Mouse (Mus musculus) limb, embryonic 14.5 days (tissue): ENCODE measurements at regions not wholly inside any gene's neighbourhood (a gene's known extent, or its start where the extent isn't known, plus 50 kb on each side); places are given as distances from the start of the nearest gene placed in this dataset.

Experiments used
- ATAC-seq: fragments of 200-750 bp; cut with Nextera tagmentation; 2 replicates; pipeline ENCODE4 v1.8.0; 2017; ENCODE audit warnings: low read depth, moderate number of reproducible peaks, moderate TSS enrichment; ENCODE audit not compliant: low FRiP score
- DNase-seq: peaks from one replicate; pipeline ENCODE4 v3.0.0-alpha.2; 2015; ENCODE audit warnings: low spot score
- H3K27ac ChIP-seq: fragments of 300-500 bp; sonication (generic); replicated peaks from 2 replicates; pipeline ENCODE4 v1.5.1; 2014; ENCODE audit warnings: low read depth, mild to moderate bottlenecking, low read length, moderate library complexity, mixed read lengths
- H3K27me3 ChIP-seq: fragments of 300-500 bp; sonication (generic); 2 replicates; pipeline ENCODE4 v1.6.1; 2014; ENCODE audit warnings: low read length, mixed read lengths; ENCODE audit not compliant: control insufficient read depth, insufficient read depth
- H3K36me3 ChIP-seq: fragments of 300-500 bp; sonication (generic); 2 replicates; pipeline ENCODE4 v1.6.1; 2014; ENCODE audit warnings: mild to moderate bottlenecking, low read length, moderate library complexity, mixed read lengths; ENCODE audit not compliant: control insufficient read depth, insufficient read depth
- H3K4me1 ChIP-seq: fragments of 300-500 bp; sonication (generic); 2 replicates; pipeline ENCODE4 v1.6.1; 2014; ENCODE audit warnings: antibody characterized with exemption, low read length, mixed read lengths; ENCODE audit not compliant: control insufficient read depth, insufficient read depth
- H3K4me2 ChIP-seq: fragments of 300-500 bp; sonication (generic); replicated peaks from 2 replicates; pipeline ENCODE4 v1.6.1; 2014; ENCODE audit warnings: low read depth, mild to moderate bottlenecking, low read length, moderate library complexity; ENCODE audit not compliant: severe bottlenecking
- H3K4me3 ChIP-seq: fragments of 300-500 bp; sonication (generic); replicated peaks from 2 replicates; pipeline ENCODE4 v1.5.1; 2014; ENCODE audit warnings: low read length
- H3K9ac ChIP-seq: fragments of 300-500 bp; sonication (generic); 2 replicates; pipeline ENCODE4 v1.6.1; 2014; ENCODE audit warnings: mild to moderate bottlenecking, low read depth, low read length, moderate library complexity; ENCODE audit not compliant: severe bottlenecking
- H3K9me3 ChIP-seq: fragments of 300-500 bp; sonication (generic); 2 replicates; pipeline ENCODE4 v1.6.1; 2016; ENCODE audit warnings: low read length; ENCODE audit not compliant: control insufficient read depth
- POLR2A ChIP-seq: fragments of 200-500 bp; IDR thresholded peaks from 2 replicates; pipeline ENCODE4 v1.8.0; 2012; ENCODE audit warnings: inconsistent platforms, mild to moderate bottlenecking, moderate library complexity, borderline replicate concordance; ENCODE audit not compliant: insufficient read depth, insufficient read length; ENCODE audit errors: extremely low read depth
- WGBS: fragments of 180-500 bp; shearing (Covaris S2); extraction: QIAGEN DNeasy Blood & Tissue Kit; methylation state at CpG from one replicate; pipeline ENCODE4 v1.1.7; 2014; 5-methylcytosine and 5-hydroxymethylcytosine counted together

- H3K27me3 ChIP-seq = no peaks in the 10 kb centered on the region
- H3K36me3 ChIP-seq = no peaks in the 10 kb centered on the region
- H3K9ac ChIP-seq = no peak overlapping the region
- H3K4me1 ChIP-seq = no peaks in the 10 kb centered on the region
- ATAC-seq (no peak), DNase-seq (no peak)
- H3K27ac ChIP-seq = no peak overlapping the region
- H3K9me3 ChIP-seq = no peaks in the 10 kb centered on the region
- no peak for TF ChIP-seq POLR2A
- H3K4me3 ChIP-seq = no peak overlapping the region
- WGBS = 68% methylated on average over 7 of the region's 7 CpGs
- no peak overlapping the region for H3K4me2 ChIP-seq
These were observed 308.2 kb upstream of the Negr1 start for GRCm38 (mm10) chr3:156253172-156253934.

- DNase-seq = no peak
- no peaks in the 10 kb centered on the region for H3K36me3 ChIP-seq
- no peak for ATAC-seq
- H3K27ac ChIP-seq = no peak overlapping the region
- no peak overlapping the region for H3K9ac ChIP-seq
- no peaks in the 10 kb centered on the region for H3K27me3 ChIP-seq
- no peak overlapping the region for H3K4me3 ChIP-seq
- no peaks in the 10 kb centered on the region for H3K4me1 ChIP-seq
- H3K9me3 ChIP-seq = no peaks in the 10 kb centered on the region
- 87% methylated on average over 7 of the region's 7 CpGs for WGBS
- TF ChIP-seq POLR2A = no peak
- no peak overlapping the region for H3K4me2 ChIP-seq
These were observed 304.9 kb upstream of the Negr1 start for GRCm38 (mm10) chr3:156256719-156257118.

DNA sequence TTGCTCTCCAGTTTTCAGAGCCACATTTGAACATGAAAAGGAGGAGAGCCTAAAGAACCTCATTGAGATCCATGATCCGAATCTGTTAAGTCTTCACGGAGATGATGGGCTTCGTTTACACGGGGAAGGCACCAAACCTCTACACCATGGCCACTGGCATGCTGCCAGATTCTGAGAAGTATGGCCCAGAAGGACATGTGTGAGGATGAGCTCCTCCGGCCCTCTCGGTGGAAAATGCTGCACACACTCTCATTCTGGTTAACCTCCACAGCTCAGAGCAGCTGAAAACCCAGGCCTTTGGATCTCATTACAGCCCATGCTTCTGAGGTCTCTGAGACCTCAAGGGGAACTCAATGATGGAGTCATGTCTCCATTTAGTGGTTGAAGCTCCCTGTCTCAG lies 296.9 kb upstream of the Negr1 start:
- H3K4me1 ChIP-seq = no peaks in the 10 kb centered on the region
- no peak overlapping the region for H3K9ac ChIP-seq
- no peaks in the 10 kb centered on the region for H3K36me3 ChIP-seq
- no peak overlapping the region for H3K27ac ChIP-seq
- 93% methylated on average over 6 of the region's 6 CpGs for WGBS
- no peak for ATAC-seq
- H3K4me2 ChIP-seq = no peak overlapping the region
- DNase-seq = no peak
- H3K27me3 ChIP-seq = no peaks in the 10 kb centered on the region
- no peak overlapping the region for H3K4me3 ChIP-seq
- no peak for TF ChIP-seq POLR2A
- H3K9me3 ChIP-seq = no peaks in the 10 kb centered on the region

GRCm38 (mm10) chr3:156267727-156268126 lies 293.9 kb upstream of the Negr1 start:
- no peak for DNase-seq
- Histone ChIP-seq H3K4me3 (no peak overlapping the region), H3K36me3 (no peaks in the 10 kb centered on the region), H3K27me3 (no peaks in the 10 kb centered on the region), H3K9me3 (no peaks in the 10 kb centered on the region), H3K4me2 (no peak overlapping the region), H3K27ac (no peak overlapping the region), H3K9ac (no peak overlapping the region), H3K4me1 (no peaks in the 10 kb centered on the region)
- WGBS = 74% methylated on average over 4 of the region's 4 CpGs
- ATAC-seq = no peak
- no peak for TF ChIP-seq POLR2A

DNA sequence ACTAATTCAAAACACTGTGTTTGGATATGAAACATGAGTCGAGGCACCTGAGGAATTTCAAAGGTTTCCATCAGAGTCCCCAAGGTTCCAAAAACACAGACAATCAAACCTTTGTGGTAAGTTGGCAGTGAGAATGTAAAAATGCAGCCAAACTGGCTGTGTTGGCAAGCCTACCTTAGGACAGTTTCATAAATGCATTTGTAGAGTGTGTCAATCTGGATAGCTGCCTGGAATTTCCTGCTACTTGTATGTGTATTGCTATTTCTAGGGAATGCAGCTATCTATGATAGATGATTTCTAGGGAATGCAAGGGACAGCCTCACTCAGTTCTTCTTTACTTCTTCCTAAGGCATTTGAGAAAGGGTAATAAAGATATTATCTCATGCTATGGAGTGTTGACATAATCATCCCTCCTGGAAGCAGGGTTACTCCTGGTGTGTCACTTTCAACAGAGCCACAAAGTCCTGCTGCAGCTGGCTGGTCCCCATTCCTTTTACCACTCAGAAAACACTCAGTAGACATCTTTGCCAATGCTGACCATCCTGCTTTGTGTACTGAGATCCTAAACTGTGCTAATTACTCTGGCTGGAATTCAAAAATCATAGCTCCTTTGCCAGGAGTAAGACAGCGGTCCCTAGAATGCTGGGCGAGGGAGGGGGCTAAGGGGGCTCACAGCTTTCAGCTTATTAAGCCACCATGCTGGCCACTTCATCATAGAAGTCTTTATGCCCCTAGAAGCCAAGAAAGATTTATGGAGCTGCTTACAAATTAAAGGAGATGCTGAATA lies 261.4 kb upstream of the Negr1 start:
- TF ChIP-seq POLR2A = no peak
- H3K4me3 ChIP-seq = no peak overlapping the region
- no peaks in the 10 kb centered on the region for H3K27me3 ChIP-seq
- no peaks in the 10 kb centered on the region for H3K9me3 ChIP-seq
- DNase-seq (peak; percentile 58), ATAC-seq (0 out of 2 replicates have a peak, but pooled peaks have one; percentile 19)
- 0 out of 2 replicates have a peak overlapping the region, but pooled peaks have one; percentile 26 for H3K27ac ChIP-seq
- H3K4me1 ChIP-seq = peaks cover 10% of the 10 kb centered on the region
- WGBS = 40% methylated on average over 3 of the region's 3 CpGs
- H3K36me3 ChIP-seq = no peaks in the 10 kb centered on the region
- H3K9ac ChIP-seq = no peak overlapping the region
- H3K4me2 ChIP-seq = no peak overlapping the region
